Mouse (Mus musculus) intestine, embryonic 15.5 days (tissue): Measurements from ENCODE around the gene Ern1. TPM values are rescaled to one million over a fixed set of nuclear protein-coding genes. Genes with fewer than 3 reads are reported as not detected.
A peak's percentile ranks its signal among the peaks of the same experiment; 100 is the strongest.

Experiments
- ATAC-seq: fragments of 200-750 bp; cut with Nextera tagmentation; 2 replicates; pipeline ENCODE4 v1.8.0; 2017; ENCODE audit warnings: moderate TSS enrichment, moderate library complexity
- H3K27ac ChIP-seq: fragments of 300-500 bp; sonication (generic); 2 replicates; pipeline ENCODE4 v1.5.1; 2015; ENCODE audit warnings: mild to moderate bottlenecking, inconsistent platforms
- H3K27me3 ChIP-seq: fragments of 300-500 bp; sonication (generic); replicated peaks from 2 replicates; pipeline ENCODE4 v1.6.1; 2015; ENCODE audit warnings: inconsistent platforms
- H3K36me3 ChIP-seq: fragments of 300-500 bp; sonication (generic); 2 replicates; pipeline ENCODE4 v1.6.1; 2015; ENCODE audit warnings: inconsistent platforms
- H3K4me1 ChIP-seq: fragments of 300-500 bp; sonication (generic); replicated peaks from 2 replicates; pipeline ENCODE4 v1.6.1; 2015; ENCODE audit warnings: inconsistent platforms
- H3K4me2 ChIP-seq: fragments of 300-500 bp; sonication (generic); replicated peaks from 2 replicates; pipeline ENCODE4 v1.6.1; 2015; ENCODE audit warnings: mild to moderate bottlenecking, inconsistent platforms
- H3K4me3 ChIP-seq: fragments of 300-500 bp; sonication (generic); replicated peaks from 2 replicates; pipeline ENCODE4 v1.5.1; 2015; ENCODE audit warnings: inconsistent platforms
- H3K9ac ChIP-seq: fragments of 300-500 bp; sonication (generic); 2 replicates; pipeline ENCODE4 v1.6.1; 2015; ENCODE audit warnings: inconsistent platforms
- H3K9me3 ChIP-seq: fragments of 300-500 bp; sonication (generic); 2 replicates; pipeline ENCODE4 v1.6.1; 2016; ENCODE audit warnings: inconsistent platforms
- WGBS: fragments of 180-500 bp; shearing (Covaris S2); methylation state at CpG from one replicate; pipeline ENCODE4 v1.1.7; 2015; 5-methylcytosine and 5-hydroxymethylcytosine counted together
- polyA plus RNA-seq: library from polyadenylated mRNA; unstranded; fragments of >200 nt; fragmentation: Nextera tagmentation; extraction: Ambion mirVana; gene quantifications from 2 replicates; pipeline ENCODE4 v1.2.1, GENCODE M21; 2015

The Ern1 gene
- polyA plus RNA-seq, 1 experiment from 2014 or later: 4.8 TPM

DNA sequence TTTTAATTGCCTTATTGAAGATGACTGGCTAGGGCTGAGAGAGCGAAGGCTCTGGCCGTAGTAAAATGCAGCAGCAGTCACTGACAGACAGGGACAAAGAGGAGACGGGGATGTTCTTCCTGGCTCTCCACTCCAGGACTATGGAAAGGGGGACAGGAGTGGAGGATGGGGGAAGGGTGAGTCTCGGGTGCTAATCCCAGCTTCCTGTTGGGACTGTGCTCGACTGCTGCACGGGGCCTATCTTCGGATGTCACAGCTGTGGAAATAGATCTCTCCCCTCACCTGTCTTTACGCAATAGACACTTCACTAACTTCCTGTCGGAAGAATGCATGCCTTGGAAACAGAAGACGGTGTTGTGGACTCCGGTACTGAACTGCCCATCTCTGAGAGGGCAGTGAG is 113.7 kb downstream of the Ern1 start:
- Histone ChIP-seq H3K4me2 (peak overlapping the region; percentile 9; the same call in 1 of the 2 replicates), H3K9me3 (no peaks in the 10 kb centered on the region), H3K27me3 (no peaks in the 10 kb centered on the region), H3K4me1 (peaks cover 14% of the 10 kb centered on the region), H3K4me3 (no peak overlapping the region), H3K36me3 (no peaks in the 10 kb centered on the region), H3K27ac (0 out of 2 replicates have a peak overlapping the region, but pooled peaks have one; percentile 17), H3K9ac (no peak overlapping the region)
- 40% methylated on average over 11 of the region's 11 CpGs for WGBS
- ATAC-seq: 0 out of 2 replicates have a peak, but pooled peaks have one; percentile 36

DNA sequence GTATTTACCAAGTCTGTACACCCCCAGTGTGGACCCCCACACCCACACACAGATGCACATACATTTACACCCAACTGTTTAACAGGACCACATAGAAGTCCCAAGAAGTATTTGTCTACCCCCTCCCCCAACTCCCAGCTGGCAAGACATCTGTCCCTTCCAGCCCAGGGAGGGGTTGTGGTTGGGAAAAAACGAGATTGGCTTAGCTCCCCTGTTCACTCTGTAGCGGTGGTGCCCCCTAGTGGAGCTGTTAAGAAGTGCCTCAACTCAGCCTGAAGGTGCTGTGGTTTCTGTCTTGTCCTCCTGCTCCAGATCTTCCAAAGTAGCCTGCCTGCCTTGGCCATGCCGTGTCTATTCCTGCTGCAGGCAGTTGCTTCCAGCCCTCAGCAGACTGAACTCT is 121.3 kb downstream of the Ern1 start:
- Histone ChIP-seq H3K4me1 (peaks cover 13% of the 10 kb centered on the region), H3K9me3 (no peaks in the 10 kb centered on the region), H3K27me3 (no peaks in the 10 kb centered on the region), H3K4me3 (no peak overlapping the region), H3K4me2 (no peak overlapping the region), H3K9ac (no peak overlapping the region), H3K27ac (no peak overlapping the region), H3K36me3 (no peaks in the 10 kb centered on the region)
- WGBS: 4% methylated on average over 3 of the region's 3 CpGs
- 0 out of 2 replicates have a peak, but pooled peaks have one; percentile 43 for ATAC-seq

DNA sequence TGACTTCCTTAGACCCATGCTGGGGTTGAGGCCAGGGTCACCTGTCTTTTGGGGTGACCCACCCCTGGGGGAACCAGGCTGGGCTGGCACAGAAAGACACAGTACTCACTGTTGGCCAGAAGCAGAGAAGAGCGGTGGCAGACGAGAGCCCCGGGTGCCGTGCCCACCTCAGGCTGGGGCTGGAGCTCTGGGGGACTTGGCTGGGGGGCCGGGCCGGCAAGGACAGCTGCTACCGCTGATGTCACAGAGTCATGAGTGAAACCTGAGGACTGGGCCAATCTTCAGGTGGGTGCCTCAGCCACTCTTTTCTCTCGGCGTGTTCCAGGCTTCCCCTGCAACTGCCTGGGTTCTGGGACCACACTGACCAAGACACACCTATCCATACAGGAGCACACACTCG is 122.3 kb downstream of the Ern1 start, which contains the start of gene Prr29:
Gene Prr29 (plus strand): TSS at position 107 of the 400 bp plus-strand sequence.
- H3K36me3 ChIP-seq: no peaks in the 10 kb centered on the region
- ATAC-seq: no peak
- no peaks in the 10 kb centered on the region for H3K9me3 ChIP-seq
- H3K9ac ChIP-seq: no peak within 1 kb of the TSS
- WGBS: 49% methylated on average over 10 of the region's 10 CpGs
- H3K4me3 ChIP-seq: no peak within 1 kb of the TSS
- H3K27me3 ChIP-seq: no peaks in the 10 kb centered on the region
- H3K4me1 ChIP-seq: peaks cover 13% of the 10 kb centered on the region
- H3K4me2 ChIP-seq: peak within 1 kb of the TSS; percentile 24; the same call in 1 of the 2 replicates
- no peak within 1 kb of the TSS for H3K27ac ChIP-seq

DNA sequence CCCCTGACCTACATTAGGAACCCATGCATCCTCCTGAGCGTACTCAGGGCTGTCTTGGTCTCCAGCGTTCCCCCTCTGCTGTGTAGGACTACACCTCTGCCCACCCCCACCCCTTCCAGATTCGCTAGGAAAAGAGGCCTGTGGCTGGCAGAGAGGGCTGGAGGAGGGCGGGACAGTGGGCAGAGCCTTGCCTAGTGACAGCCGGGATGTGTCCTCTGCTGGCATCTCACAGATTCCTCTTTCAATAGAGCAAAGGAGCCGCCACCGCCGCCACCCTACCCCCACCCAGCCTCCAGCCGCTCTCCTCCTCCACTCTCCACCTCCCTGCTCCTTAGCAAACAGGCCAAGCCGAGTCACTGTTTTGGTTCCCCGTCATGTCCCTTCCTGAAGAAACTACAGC is 122.9 kb downstream of the Ern1 start:
- H3K9ac ChIP-seq: no peak overlapping the region
- WGBS: 10% methylated on average over 11 of the region's 11 CpGs
- no peaks in the 10 kb centered on the region for H3K36me3 ChIP-seq
- ATAC-seq: no peak
- H3K4me3 ChIP-seq: no peak overlapping the region
- H3K27me3 ChIP-seq: no peaks in the 10 kb centered on the region
- H3K4me1 ChIP-seq: peaks cover 13% of the 10 kb centered on the region
- H3K4me2 ChIP-seq: peak overlapping the region; percentile 24; the same call in 1 of the 2 replicates
- no peaks in the 10 kb centered on the region for H3K9me3 ChIP-seq
- no peak overlapping the region for H3K27ac ChIP-seq

DNA sequence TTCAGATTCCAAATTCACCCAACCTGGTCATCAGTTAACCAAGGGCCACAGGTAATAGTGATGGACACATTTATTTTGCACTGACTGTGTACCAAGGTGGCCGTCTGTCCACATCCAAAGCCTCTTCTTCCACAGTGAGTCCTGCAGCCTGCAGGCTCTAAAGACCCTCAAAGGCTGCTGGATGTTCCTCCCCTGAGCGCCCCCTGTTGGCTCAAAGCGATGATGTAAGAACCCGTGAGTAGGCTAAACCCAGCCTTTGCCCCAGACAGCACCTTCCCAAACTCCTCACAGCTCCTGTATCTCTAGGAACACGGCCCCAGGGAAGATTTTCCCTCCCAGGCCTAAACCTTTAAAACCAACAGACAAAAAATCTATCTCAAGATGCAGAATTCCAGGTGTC is 128.3 kb downstream of the Ern1 start:
- H3K36me3 ChIP-seq: no peaks in the 10 kb centered on the region
- H3K9ac ChIP-seq: no peak overlapping the region
- H3K4me3 ChIP-seq: no peak overlapping the region
- 28% methylated on average over 5 of the region's 5 CpGs for WGBS
- H3K4me2 ChIP-seq: no peak overlapping the region
- ATAC-seq: no peak
- H3K27ac ChIP-seq: no peak overlapping the region
- H3K27me3 ChIP-seq: no peaks in the 10 kb centered on the region
- H3K9me3 ChIP-seq: no peaks in the 10 kb centered on the region
- peaks cover 6% of the 10 kb centered on the region; the same call in 1 of the 2 replicates for H3K4me1 ChIP-seq

DNA sequence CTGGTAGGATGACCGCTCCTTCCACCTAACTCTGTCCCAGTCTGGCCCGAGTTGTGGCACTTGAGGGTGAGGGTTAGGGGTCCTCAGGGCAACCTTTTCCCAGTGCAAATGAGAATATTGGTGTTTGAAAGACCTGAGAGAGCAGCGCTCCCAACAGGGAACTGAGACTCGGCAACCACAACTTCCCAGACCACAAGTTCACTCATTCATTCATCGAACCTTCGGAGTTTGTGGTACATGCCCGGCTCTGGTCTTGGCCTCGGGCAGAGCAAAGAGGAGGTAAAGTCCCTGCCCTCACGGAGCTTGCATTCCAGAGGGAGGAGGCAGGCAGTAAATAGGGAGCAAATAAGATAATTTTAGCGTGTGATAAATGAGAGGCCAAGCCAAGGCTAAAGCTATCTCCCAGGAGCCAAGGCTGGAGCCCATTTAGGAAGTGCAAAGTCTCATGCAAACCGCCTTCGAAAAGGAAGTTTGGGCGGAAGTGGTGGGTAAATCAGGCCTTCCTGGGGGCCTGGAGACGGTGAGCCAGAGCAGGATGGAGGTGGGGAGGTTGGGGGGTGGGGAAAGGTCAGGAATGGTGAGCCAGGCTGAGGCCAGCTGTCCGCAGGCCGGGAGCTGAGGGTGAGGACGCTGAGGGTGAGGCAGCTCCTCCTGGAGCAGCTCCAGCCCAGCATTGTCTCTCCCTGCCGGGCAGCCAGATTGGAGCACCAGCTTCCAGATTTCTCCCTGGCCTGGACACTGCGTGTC is 132.1 kb downstream of the Ern1 start:
- no peaks in the 10 kb centered on the region for H3K36me3 ChIP-seq
- 46% methylated on average over 19 of the region's 19 CpGs for WGBS
- H3K4me2 ChIP-seq: no peak overlapping the region
- H3K9ac ChIP-seq: no peak overlapping the region
- ATAC-seq: no peak
- no peak overlapping the region for H3K27ac ChIP-seq
- H3K4me1 ChIP-seq: peaks cover 6% of the 10 kb centered on the region; the same call in 1 of the 2 replicates
- H3K27me3 ChIP-seq: no peaks in the 10 kb centered on the region
- no peaks in the 10 kb centered on the region for H3K9me3 ChIP-seq
- H3K4me3 ChIP-seq: no peak overlapping the region

DNA sequence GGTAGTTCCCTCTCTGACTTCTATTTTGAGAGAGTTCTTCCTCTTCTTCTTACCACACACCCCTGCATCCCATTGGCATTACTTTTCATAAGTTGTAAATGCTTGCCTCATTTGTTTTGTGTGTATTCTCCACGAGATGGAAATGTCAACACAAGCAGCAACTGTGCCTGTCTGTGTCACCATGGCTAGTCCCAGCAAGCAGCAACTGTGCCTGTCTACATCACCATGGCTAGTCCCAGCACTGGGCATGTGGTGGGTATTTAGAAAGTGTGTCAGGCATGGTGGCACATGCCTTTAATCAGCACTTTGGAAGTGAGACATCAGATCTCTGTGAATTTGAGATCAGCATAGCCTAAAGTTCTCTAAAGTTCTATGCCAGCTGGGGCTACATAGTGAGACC is 133.5 kb downstream of the Ern1 start:
- Histone ChIP-seq H3K9ac (no peak overlapping the region), H3K4me1 (peaks cover 6% of the 10 kb centered on the region; the same call in 1 of the 2 replicates), H3K27ac (no peak overlapping the region), H3K9me3 (no peaks in the 10 kb centered on the region), H3K27me3 (no peaks in the 10 kb centered on the region), H3K4me2 (no peak overlapping the region), H3K4me3 (no peak overlapping the region), H3K36me3 (no peaks in the 10 kb centered on the region)
- 43% methylated on average over 1 of the region's 1 CpGs for WGBS
- ATAC-seq: no peak

DNA sequence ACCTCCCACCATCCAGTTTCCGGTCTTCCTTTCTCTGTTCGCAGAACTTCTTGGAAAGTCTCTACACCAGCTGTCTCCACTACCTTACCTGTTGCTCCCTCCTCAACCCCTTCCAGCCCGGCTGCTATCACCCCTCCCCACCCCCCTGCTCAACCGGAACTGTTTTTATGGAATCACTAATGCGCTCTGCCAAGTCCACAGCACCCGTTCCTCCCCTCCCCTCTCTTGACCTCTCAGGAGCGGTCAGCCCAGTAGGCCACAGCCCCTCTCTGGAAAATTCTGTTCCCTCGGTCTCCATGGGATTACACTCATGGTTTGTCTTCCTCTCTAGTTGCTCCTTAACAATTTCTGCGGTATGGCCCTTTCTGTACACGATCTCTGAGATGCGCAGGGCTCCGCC is 134.5 kb downstream of the Ern1 start, which contains the start of gene Scn4a:
Gene Scn4a (minus strand): TSS at position 101 of the 400 bp plus-strand sequence.
- 80% methylated on average over 12 of the region's 12 CpGs for WGBS
- Histone ChIP-seq H3K36me3 (no peaks in the 10 kb centered on the region), H3K9ac (no peak within 1 kb of the TSS), H3K27me3 (no peaks in the 10 kb centered on the region), H3K4me2 (no peak within 1 kb of the TSS), H3K4me1 (peaks cover 6% of the 10 kb centered on the region; the same call in 1 of the 2 replicates), H3K27ac (no peak within 1 kb of the TSS), H3K4me3 (no peak within 1 kb of the TSS), H3K9me3 (no peaks in the 10 kb centered on the region)
- ATAC-seq: no peak

DNA sequence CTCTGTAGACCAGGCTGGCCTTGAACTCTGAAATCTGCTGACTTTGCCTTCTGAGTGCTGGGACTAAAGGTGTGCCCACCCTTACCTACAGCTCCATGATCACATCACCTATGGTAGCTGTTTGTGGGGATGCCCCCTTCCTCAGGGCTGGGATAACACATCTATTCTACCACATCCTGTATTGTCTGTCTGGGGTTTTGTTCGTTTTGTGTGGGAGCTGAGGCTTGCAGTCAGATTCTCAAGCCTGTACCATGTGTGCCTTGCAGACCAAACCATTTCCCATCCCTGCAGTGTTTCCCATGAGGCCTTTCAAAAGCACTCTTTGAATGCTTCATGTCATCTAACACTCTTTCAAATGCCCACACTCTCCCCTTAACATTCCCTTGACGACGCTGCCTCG is 135.7 kb downstream of the Ern1 start:
- no peak overlapping the region for H3K4me2 ChIP-seq
- no peak overlapping the region for H3K9ac ChIP-seq
- peaks cover 6% of the 10 kb centered on the region; the same call in 1 of the 2 replicates for H3K4me1 ChIP-seq
- H3K27me3 ChIP-seq: no peaks in the 10 kb centered on the region
- no peaks in the 10 kb centered on the region for H3K9me3 ChIP-seq
- ATAC-seq: no peak
- no peak overlapping the region for H3K27ac ChIP-seq
- 82% methylated on average over 4 of the region's 4 CpGs for WGBS
- no peak overlapping the region for H3K4me3 ChIP-seq
- no peaks in the 10 kb centered on the region for H3K36me3 ChIP-seq

DNA sequence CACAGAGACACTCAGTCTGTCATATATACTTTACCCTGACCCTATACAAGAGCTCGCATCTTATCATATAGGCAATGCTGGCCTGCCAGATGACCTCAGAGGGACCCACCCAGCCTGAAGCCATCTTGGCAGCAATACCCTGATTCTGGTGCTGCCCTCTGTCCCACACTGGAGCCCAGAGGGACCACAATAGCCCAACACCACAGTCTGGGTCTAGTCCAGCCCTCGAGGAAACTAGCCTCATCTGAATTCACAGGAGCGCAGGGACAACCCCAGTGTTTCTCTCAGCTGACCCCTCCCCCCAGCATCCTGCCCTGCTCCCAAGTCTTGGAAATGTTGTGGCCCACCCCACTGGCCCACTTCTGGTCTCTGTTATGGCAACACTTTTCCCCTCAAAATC is 136.4 kb downstream of the Ern1 start:
- no peaks in the 10 kb centered on the region for H3K9me3 ChIP-seq
- H3K36me3 ChIP-seq: no peaks in the 10 kb centered on the region
- no peak for ATAC-seq
- no peak overlapping the region for H3K4me3 ChIP-seq
- no peak overlapping the region for H3K27ac ChIP-seq
- no peak overlapping the region for H3K4me2 ChIP-seq
- no peak overlapping the region for H3K9ac ChIP-seq
- WGBS: 58% methylated on average over 3 of the region's 3 CpGs
- H3K4me1 ChIP-seq: peaks cover 6% of the 10 kb centered on the region; the same call in 1 of the 2 replicates
- H3K27me3 ChIP-seq: no peaks in the 10 kb centered on the region

DNA sequence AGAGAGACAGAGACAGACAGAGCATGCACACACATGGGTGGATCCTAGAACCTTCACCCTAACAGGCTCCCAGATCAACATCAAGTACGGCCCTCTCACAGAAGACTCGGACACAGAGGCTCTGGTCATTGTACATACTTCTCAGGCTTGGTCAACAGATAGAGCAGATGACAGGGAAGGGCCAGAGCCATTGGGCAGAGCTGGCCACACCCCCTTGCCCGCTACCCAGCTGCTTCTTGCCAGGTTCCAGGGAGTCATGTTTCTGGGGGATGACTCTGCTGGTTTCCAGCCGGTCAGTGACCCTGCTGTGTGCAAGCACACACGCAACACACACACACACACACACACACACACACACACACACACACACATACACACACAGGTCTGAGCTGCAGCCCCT is 136.8 kb downstream of the Ern1 start:
- H3K9me3 ChIP-seq: no peaks in the 10 kb centered on the region
- 48% methylated on average over 5 of the region's 5 CpGs for WGBS
- no peak overlapping the region for H3K4me2 ChIP-seq
- no peaks in the 10 kb centered on the region for H3K27me3 ChIP-seq
- no peak for ATAC-seq
- H3K27ac ChIP-seq: no peak overlapping the region
- H3K9ac ChIP-seq: no peak overlapping the region
- H3K36me3 ChIP-seq: no peaks in the 10 kb centered on the region
- H3K4me1 ChIP-seq: peaks cover 5% of the 10 kb centered on the region; the same call in 1 of the 2 replicates
- no peak overlapping the region for H3K4me3 ChIP-seq

DNA sequence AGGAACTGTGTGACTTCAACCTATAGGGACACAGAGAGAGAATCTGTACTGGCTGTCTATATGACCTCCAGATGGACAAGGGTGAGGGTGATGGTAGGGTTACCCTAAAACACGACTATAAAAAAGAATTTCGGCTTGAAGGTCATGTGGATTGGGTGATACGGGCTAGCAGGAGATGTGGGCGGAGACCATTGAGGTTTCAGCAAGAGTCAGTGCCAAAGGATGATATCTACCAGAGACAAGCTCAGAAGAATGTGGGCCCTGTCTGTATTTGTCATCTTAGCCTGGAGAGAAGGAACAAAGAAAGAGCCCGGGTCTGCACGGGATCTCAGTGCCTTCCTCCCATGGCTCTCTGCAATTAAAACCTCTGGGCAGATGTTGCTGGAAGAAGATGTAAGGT is 137.9 kb downstream of the Ern1 start:
- Histone ChIP-seq H3K4me3 (no peak overlapping the region), H3K27me3 (no peaks in the 10 kb centered on the region), H3K27ac (no peak overlapping the region), H3K4me1 (no peaks in the 10 kb centered on the region), H3K36me3 (no peaks in the 10 kb centered on the region), H3K9ac (no peak overlapping the region), H3K4me2 (no peak overlapping the region), H3K9me3 (no peaks in the 10 kb centered on the region)
- WGBS: 68% methylated on average over 6 of the region's 6 CpGs
- ATAC-seq: no peak

DNA sequence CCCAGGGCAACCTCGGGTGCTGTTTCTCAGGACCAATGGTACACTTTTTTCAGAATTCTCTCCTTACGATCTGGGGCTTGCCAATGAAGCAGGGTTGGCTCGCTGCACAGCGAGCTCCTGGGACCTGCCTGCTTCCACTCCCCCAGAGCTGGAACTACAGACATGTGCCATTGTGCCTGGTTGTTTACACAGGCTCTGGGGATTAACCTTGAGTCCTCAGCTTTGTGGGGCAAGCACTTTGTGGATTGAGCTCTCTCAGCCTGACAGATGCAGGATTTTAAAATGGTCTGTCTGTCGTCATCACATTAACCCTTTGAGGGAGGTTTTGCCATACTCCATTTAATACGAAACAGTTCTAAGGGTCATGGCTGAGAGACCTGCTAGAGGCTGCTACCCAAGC is 142.7 kb downstream of the Ern1 start:
- no peaks in the 10 kb centered on the region for H3K27me3 ChIP-seq
- no peak overlapping the region for H3K4me3 ChIP-seq
- no peak overlapping the region for H3K4me2 ChIP-seq
- 24% methylated on average over 6 of the region's 6 CpGs for WGBS
- no peaks in the 10 kb centered on the region for H3K36me3 ChIP-seq
- ATAC-seq: no peak
- no peak overlapping the region for H3K9ac ChIP-seq
- H3K9me3 ChIP-seq: no peaks in the 10 kb centered on the region
- H3K4me1 ChIP-seq: no peaks in the 10 kb centered on the region
- H3K27ac ChIP-seq: no peak overlapping the region
